Mouse (Mus musculus) bone marrow, adult 2 months (tissue): ENCODE results near the gene Gcn1l1.

Experiments
- CTCF ChIP-seq: fragments of 200-500 bp; IDR thresholded peaks from 2 replicates; pipeline ENCODE4 v1.5.1; 2011; ENCODE audit warnings: low read length, control low read depth; ENCODE audit not compliant: control insufficient read depth, insufficient read depth
- POLR2A ChIP-seq: fragments of 200-500 bp; IDR thresholded peaks from 2 replicates; pipeline ENCODE4 v1.6.1; 2011; ENCODE audit warnings: low read depth, mild to moderate bottlenecking, control low read depth, low read length, borderline replicate concordance; ENCODE audit not compliant: control insufficient read depth

DNA sequence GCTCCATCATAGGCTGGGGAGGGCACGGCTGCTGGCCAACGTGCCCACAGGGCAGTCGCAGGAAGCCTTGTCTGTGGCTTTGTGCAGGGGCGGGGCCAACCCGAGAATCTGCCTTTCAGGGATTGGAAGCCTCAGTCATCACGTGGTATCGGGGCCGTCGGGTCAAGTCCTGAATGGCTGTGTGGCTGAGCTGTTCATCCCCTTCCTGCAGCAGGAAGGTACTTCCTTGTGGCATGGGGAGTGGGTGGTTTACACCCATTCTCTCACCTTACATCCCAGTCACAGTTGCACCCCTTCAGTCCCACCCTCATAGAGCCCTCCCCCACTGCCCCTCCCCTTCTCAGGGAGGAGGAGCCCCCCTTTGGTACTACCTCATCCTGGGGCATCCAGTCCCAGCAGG, 16.6 kb downstream of the Gcn1l1 start:
- no peak for TF ChIP-seq CTCF
- TF ChIP-seq POLR2A = no peak
